Mouse (Mus musculus): ENCODE measurements around the gene Cacna1e.

DNA sequence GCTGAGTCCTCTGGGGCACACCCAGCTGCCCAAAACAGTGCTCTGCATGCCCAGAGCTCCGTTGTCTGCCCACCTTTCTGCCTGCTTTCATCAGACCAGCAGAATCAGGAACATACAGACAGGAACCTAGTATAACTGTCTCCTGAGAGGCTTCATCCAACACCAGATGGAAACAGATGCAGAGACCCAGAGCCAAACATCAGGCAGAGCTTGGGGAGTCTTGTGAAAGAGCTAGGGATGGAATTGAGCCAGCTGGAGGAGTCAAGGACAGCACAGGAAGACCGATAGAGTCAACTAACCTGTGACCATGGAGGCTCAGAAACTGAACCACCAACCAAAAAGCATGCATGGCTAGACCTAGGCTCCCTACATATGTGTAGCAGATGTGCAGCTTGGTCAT, 34.1 kb upstream of the Cacna1e start:
- TF ChIP-seq MYC (IDR thresholded peaks at IDR 0.05; ENCODE audit: low read depth, low read length) (no peak), CTCF (IDR thresholded peaks at IDR 0.05 in 2 of 3, conservative IDR thresholded peaks at IDR 0.05 in 1 of 3; ENCODE audit: control insufficient read depth in 1 of 3, insufficient read depth in 1 of 3, low read depth in 2 of 3, low read length in 3 of 3, poor library complexity in 1 of 3, severe bottlenecking in 1 of 3) (no peak), ELF1 (IDR thresholded peaks at IDR 0.05; ENCODE audit: low read depth, low read length) (no peak), POLR2AphosphoS5 (IDR thresholded peaks at IDR 0.05; ENCODE audit: borderline replicate concordance, low read depth, low read length) (no peak), POLR2A (IDR thresholded peaks at IDR 0.05; ENCODE audit: control insufficient read depth in 1 of 2, insufficient read depth in 1 of 2, low read depth in 1 of 2, low read length in 2 of 2, poor library complexity in 1 of 2) (no peak), MEF2A (IDR thresholded peaks at IDR 0.05; ENCODE audit: extremely low read depth, insufficient replicate concordance, low read depth, low read length, poor library complexity, severe bottlenecking) (no peak), EP300 (IDR thresholded peaks at IDR 0.05; ENCODE audit: low read depth in 1 of 2, low read length in 2 of 2) (no peak), ETS1 (IDR thresholded peaks at IDR 0.05; ENCODE audit: low read depth, low read length) (no peak), CHD1 (IDR thresholded peaks at IDR 0.05; ENCODE audit: low read depth, low read length) (no peak), MAFK (IDR thresholded peaks at IDR 0.05; ENCODE audit: borderline replicate concordance, low read depth, low read length) (no peak), SMC3 (IDR thresholded peaks at IDR 0.05; ENCODE audit: low read depth, low read length) (no peak), UBTF (IDR thresholded peaks at IDR 0.05; ENCODE audit: borderline replicate concordance, insufficient read depth, low read depth, low read length) (no peak)
